Mouse (Mus musculus) E14TG2a.4 (cell line): ENCODE results near the gene Hist1h2bb.

Source experiments
- CTCF ChIP-seq: conservative IDR thresholded peaks from 2 replicates; pipeline ENCODE4 v1.5.1; 2014; ENCODE audit warnings: low read length
- POU5F1 ChIP-seq: IDR thresholded peaks from 2 replicates; pipeline ENCODE4 v1.6.1; 2014; ENCODE audit warnings: low read length, borderline replicate concordance

GRCm38 (mm10) chr13:23740910-23741309 is 5.6 kb upstream of the Hist1h2bb start:
- TF ChIP-seq CTCF, result no peak
- no peak for TF ChIP-seq POU5F1
